Mouse (Mus musculus): ENCODE results near the gene Itpkb.

- no peak for TF ChIP-seq EP300 (IDR thresholded peaks at IDR 0.05; ENCODE audit: insufficient read depth, low read depth, low read length)
- TF ChIP-seq CTCF (IDR thresholded peaks at IDR 0.05; ENCODE audit: low read depth, low read length), result no peak
Measured at GRCm38 (mm10) chr1:180415836-180416235, 85.6 kb downstream of the Itpkb start.
